Mouse (Mus musculus) liver, embryonic 14.5 days (tissue): ENCODE measurements around the gene Blcap.

Experiments
- CTCF ChIP-seq: IDR thresholded peaks from 2 replicates; pipeline ENCODE4 v1.5.1; 2016; ENCODE audit warnings: antibody characterized with exemption, low read depth, control low read depth
- EP300 ChIP-seq: IDR thresholded peaks from 2 replicates; pipeline ENCODE4 v1.6.1; 2016; ENCODE audit warnings: antibody characterized with exemption, low read depth

DNA sequence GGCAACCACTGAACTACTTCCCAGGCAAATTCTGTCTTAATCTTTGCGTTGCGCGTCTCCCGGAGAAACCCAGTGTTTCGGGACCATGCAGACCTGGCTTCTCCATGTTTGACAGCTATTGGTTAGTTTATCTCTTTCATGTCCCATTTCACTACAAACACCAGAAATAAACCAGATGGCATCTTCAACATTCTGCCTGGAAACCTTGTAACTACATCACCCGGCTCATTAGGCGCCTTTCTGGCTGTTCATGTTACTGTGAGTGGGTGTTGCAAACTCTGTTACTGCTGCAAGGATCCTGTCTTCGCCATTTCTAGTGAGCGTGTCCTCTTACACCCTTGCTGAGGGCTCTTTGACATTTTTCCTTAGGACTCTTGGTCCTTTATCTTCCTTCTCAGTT is 58.2 kb downstream of the Blcap start:
- TF ChIP-seq CTCF (no peak), EP300 (no peak)
